Mouse (Mus musculus) right cerebral cortex, postnatal 10 days (tissue): ENCODE results near the gene Rfx2.

Source experiments
- DNase-seq, 2 experiments: peaks; one replicate each; pipeline ENCODE4 v3.0.0; 2021; ENCODE audit warnings: low spot score in 2 of 2

The Rfx2 gene

GRCm38 (mm10) chr17:56754271-56755185 is 76.3 kb downstream of the Rfx2 start:
- no peak for DNase-seq

- DNase-seq, result no peak
These were observed 77.4 kb downstream of the Rfx2 start for GRCm38 (mm10) chr17:56753452-56753851.

- DNase-seq, result peak; percentile 70 to 71
These were observed 79.3 kb downstream of the Rfx2 start for GRCm38 (mm10) chr17:56751404-56752072.

- DNase-seq, result no peak
These were observed 86.6 kb downstream of the Rfx2 start for GRCm38 (mm10) chr17:56744173-56744572.

GRCm38 (mm10) chr17:56740788-56741160 is 90.0 kb downstream of the Rfx2 start:
- DNase-seq, result no peak

GRCm38 (mm10) chr17:56740118-56740787 is 90.6 kb downstream of the Rfx2 start:
- no peak for DNase-seq

GRCm38 (mm10) chr17:56738221-56738620 is 92.6 kb downstream of the Rfx2 start:
- DNase-seq, result no peak

GRCm38 (mm10) chr17:56736534-56736933 is 94.3 kb downstream of the Rfx2 start:
- DNase-seq, result no peak

- no peak for DNase-seq
These were observed 101.2 kb downstream of the Rfx2 start for GRCm38 (mm10) chr17:56729656-56730055.

GRCm38 (mm10) chr17:56729151-56729550 is 101.7 kb downstream of the Rfx2 start:
- peak in 1 of 2 experiments; percentile 48 for DNase-seq

- DNase-seq, result peak; percentile 40 to 56
These were observed 102.7 kb downstream of the Rfx2 start for GRCm38 (mm10) chr17:56728117-56728516.

GRCm38 (mm10) chr17:56727659-56728058 is 103.2 kb downstream of the Rfx2 start:
- DNase-seq, result no peak

- DNase-seq, result peak in 1 of 2 experiments; percentile 38
These were observed 103.7 kb downstream of the Rfx2 start for GRCm38 (mm10) chr17:56727029-56727649.
